Mouse (Mus musculus) MEL (cell line): Measurements from ENCODE around the gene Gm10134. TPM values are rescaled to one million over a fixed set of nuclear protein-coding genes. Genes with fewer than 3 reads are reported as not detected.

Experiments
- DNase-seq: peaks from one replicate; pipeline ENCODE4 v3.0.0; 2011; ENCODE audit warnings: low read depth, low spot score
- H3K27ac ChIP-seq: 2 replicates; pipeline ENCODE4 v1.5.1; 2012; ENCODE audit warnings: low read depth, mild to moderate bottlenecking, control low read depth, low read length, moderate library complexity; ENCODE audit not compliant: control insufficient read depth
- H3K27me3 ChIP-seq, 2 experiments: fragments of 150-350 bp in 1 of 2; sonication (generic) in 1 of 2; 2 replicates each; pipeline ENCODE4 v1.6.1; 2012; ENCODE audit warnings: low read length in 2 of 2, mild to moderate bottlenecking in 2 of 2, improper control_type of control experiment in 1 of 2, moderate library complexity in 1 of 2; ENCODE audit not compliant: insufficient read depth in 2 of 2, control insufficient read depth in 1 of 2
- H3K36me3 ChIP-seq, 2 experiments: 2 replicates each; pipeline ENCODE4 v1.6.1; 2012 to 2014; ENCODE audit warnings: low read length in 2 of 2, improper control_type of control experiment in 1 of 2, inconsistent platforms in 1 of 2, mild to moderate bottlenecking in 1 of 2; ENCODE audit not compliant: insufficient read depth in 2 of 2, control insufficient read depth in 1 of 2
- H3K4me1 ChIP-seq, 2 experiments: fragments of 150-350 bp in 1 of 2; sonication (generic) in 1 of 2; 2 replicates each; pipeline ENCODE4 v1.6.1; 2012; ENCODE audit warnings: low read length in 2 of 2, improper control_type of control experiment in 1 of 2, mild to moderate bottlenecking in 1 of 2; ENCODE audit not compliant: insufficient read depth in 2 of 2, control insufficient read depth in 1 of 2
- H3K4me3 ChIP-seq, 2 experiments: fragments of 150-350 bp in 1 of 2; sonication (generic) in 1 of 2; 2 replicates each; pipeline ENCODE4 v1.5.1; 2012; ENCODE audit warnings: low read depth in 2 of 2, low read length in 2 of 2, mild to moderate bottlenecking in 2 of 2, moderate library complexity in 2 of 2, control low read depth in 1 of 2, improper control_type of control experiment in 1 of 2; ENCODE audit not compliant: control insufficient read depth in 1 of 2, insufficient read depth in 1 of 2
- H3K79me2 ChIP-seq: 2 replicates; pipeline ENCODE4 v1.6.1; 2012; ENCODE audit warnings: mild to moderate bottlenecking, low read length, moderate library complexity; ENCODE audit not compliant: control insufficient read depth, poor library complexity, insufficient read depth
- H3K9ac ChIP-seq: 2 replicates; pipeline ENCODE4 v1.6.1; 2012; ENCODE audit warnings: low read depth, mild to moderate bottlenecking, control low read depth, low read length, moderate library complexity; ENCODE audit not compliant: control insufficient read depth, poor library complexity, severe bottlenecking
- H3K9me3 ChIP-seq: fragments of 150-350 bp; sonication (generic); replicated peaks from 2 replicates; pipeline ENCODE4 v1.6.1; 2012; ENCODE audit warnings: mild to moderate bottlenecking, low read length, improper control_type of control experiment, moderate library complexity; ENCODE audit not compliant: insufficient read depth
- CHD1 ChIP-seq: IDR thresholded peaks from 2 replicates; pipeline ENCODE4 v1.6.1; 2012; ENCODE audit warnings: low read depth, mild to moderate bottlenecking, inconsistent platforms, low read length, improper control_type of control experiment
- CHD2 ChIP-seq: IDR thresholded peaks from 2 replicates; pipeline ENCODE4 v1.6.1; 2011; ENCODE audit warnings: low read length, improper control_type of control experiment
- CTCF ChIP-seq, 3 experiments: IDR thresholded peaks in 2 of 3; conservative IDR thresholded peaks in 1 of 3; 2 replicates each; pipeline ENCODE4 v1.5.1; 2011 to 2012; ENCODE audit warnings: low read length in 3 of 3, low read depth in 2 of 3, mild to moderate bottlenecking in 2 of 3, improper control_type of control experiment in 1 of 3, inconsistent platforms in 1 of 3, mixed read lengths in 1 of 3, moderate library complexity in 1 of 3; ENCODE audit not compliant: control insufficient read depth in 1 of 3, insufficient read depth in 1 of 3, poor library complexity in 1 of 3, severe bottlenecking in 1 of 3
- E2F4 ChIP-seq: IDR thresholded peaks from 2 replicates; pipeline ENCODE4 v1.6.1; 2011; ENCODE audit warnings: low read depth, low read length, improper control_type of control experiment, borderline replicate concordance
- ELF1 ChIP-seq: IDR thresholded peaks from 2 replicates; pipeline ENCODE4 v1.6.1; 2014; ENCODE audit warnings: low read depth, mild to moderate bottlenecking, inconsistent platforms, low read length, improper control_type of control experiment, moderate library complexity
- EP300 ChIP-seq, 2 experiments: IDR thresholded peaks; 2 replicates each; pipeline ENCODE4 v1.6.1; 2011; ENCODE audit warnings: improper control_type of control experiment in 2 of 2, low read length in 2 of 2, low read depth in 1 of 2, mild to moderate bottlenecking in 1 of 2
- GATA1 ChIP-seq: IDR thresholded peaks from 2 replicates; pipeline ENCODE4 v1.6.1; 2011; ENCODE audit warnings: low read depth, low read length, improper control_type of control experiment
- HCFC1 ChIP-seq: IDR thresholded peaks from 2 replicates; pipeline ENCODE4 v1.6.1; 2012; ENCODE audit warnings: low read depth, mild to moderate bottlenecking, inconsistent platforms, low read length, improper control_type of control experiment, moderate library complexity
- JUND ChIP-seq: IDR thresholded peaks from 2 replicates; pipeline ENCODE4 v1.6.1; 2011; ENCODE audit warnings: low read depth, mild to moderate bottlenecking, improper control_type of control experiment, low read length
- KAT2A ChIP-seq: conservative IDR thresholded peaks from 2 replicates; pipeline ENCODE4 v1.6.1; 2012; ENCODE audit warnings: low read depth, low read length, improper control_type of control experiment, inconsistent platforms
- MAX ChIP-seq: IDR thresholded peaks from 2 replicates; pipeline ENCODE4 v1.6.1; 2011; ENCODE audit warnings: low read length, improper control_type of control experiment
- MEF2A ChIP-seq: IDR thresholded peaks from 2 replicates; pipeline ENCODE4 v1.6.1; 2014; ENCODE audit warnings: low read depth, mild to moderate bottlenecking, inconsistent platforms, low read length, improper control_type of control experiment; ENCODE audit not compliant: poor library complexity, insufficient replicate concordance, severe bottlenecking; ENCODE audit errors: extremely low read depth
- MXI1 ChIP-seq: IDR thresholded peaks from 2 replicates; pipeline ENCODE4 v1.6.1; 2011; ENCODE audit warnings: mild to moderate bottlenecking, low read depth, low read length, improper control_type of control experiment
- MYB ChIP-seq: IDR thresholded peaks from 2 replicates; pipeline ENCODE4 v1.6.1; 2011; ENCODE audit warnings: mild to moderate bottlenecking, low read depth, low read length, improper control_type of control experiment
- MYC ChIP-seq: IDR thresholded peaks from 2 replicates; pipeline ENCODE4 v1.6.1; 2011; ENCODE audit warnings: low read depth, mild to moderate bottlenecking, low read length, improper control_type of control experiment, moderate library complexity
- NRF1 ChIP-seq: IDR thresholded peaks from 2 replicates; pipeline ENCODE4 v1.6.1; 2014; ENCODE audit warnings: low read depth, mild to moderate bottlenecking, inconsistent platforms, low read length, improper control_type of control experiment, moderate library complexity; ENCODE audit not compliant: poor library complexity, insufficient read depth, severe bottlenecking
- POLR2AphosphoS5 ChIP-seq: IDR thresholded peaks from 2 replicates; pipeline ENCODE4 v1.6.1; 2012; ENCODE audit warnings: low read depth, borderline replicate concordance, mild to moderate bottlenecking, inconsistent platforms, low read length, moderate library complexity, mixed read lengths
- RCOR1 ChIP-seq: IDR thresholded peaks from 2 replicates; pipeline ENCODE4 v1.6.1; 2012; ENCODE audit warnings: low read depth, mild to moderate bottlenecking, inconsistent platforms, low read length, improper control_type of control experiment
- SIN3A ChIP-seq: IDR thresholded peaks from 2 replicates; pipeline ENCODE4 v1.6.1; 2012; ENCODE audit warnings: low read length, improper control_type of control experiment, inconsistent platforms
- SMC3 ChIP-seq: IDR thresholded peaks from 2 replicates; pipeline ENCODE4 v1.6.1; 2011; ENCODE audit warnings: low read depth, low read length, improper control_type of control experiment
- TCF12 ChIP-seq: IDR thresholded peaks from 2 replicates; pipeline ENCODE4 v1.6.1; 2014; ENCODE audit warnings: low read depth, mild to moderate bottlenecking, inconsistent platforms, low read length, improper control_type of control experiment, moderate library complexity
- UBTF ChIP-seq: IDR thresholded peaks from 2 replicates; pipeline ENCODE4 v1.6.1; 2012; ENCODE audit warnings: low read depth, mild to moderate bottlenecking, inconsistent platforms, low read length, improper control_type of control experiment, moderate library complexity, borderline replicate concordance; ENCODE audit not compliant: insufficient read depth
- USF1 ChIP-seq: IDR thresholded peaks from 2 replicates; pipeline ENCODE4 v1.6.1; 2014; ENCODE audit warnings: low read depth, mild to moderate bottlenecking, inconsistent platforms, low read length, improper control_type of control experiment, moderate library complexity
- ZMIZ1 ChIP-seq: IDR thresholded peaks from 2 replicates; pipeline ENCODE4 v1.6.1; 2012; ENCODE audit warnings: low read depth, mild to moderate bottlenecking, inconsistent platforms, low read length, improper control_type of control experiment, moderate library complexity
- ZNF384 ChIP-seq: IDR thresholded peaks from 2 replicates; pipeline ENCODE4 v1.6.1; 2012; ENCODE audit warnings: low read depth, mild to moderate bottlenecking, inconsistent platforms, low read length, improper control_type of control experiment
- polyA plus RNA-seq, 2 experiments: library from polyadenylated mRNA; stranded (reverse) in 1 of 2; unstranded in 1 of 2; fragments of >175 nt in 1 of 2; fragments of >200 nt in 1 of 2; gene quantifications; 2 replicates each; pipeline versions ENCODE4 v1.2.1 to v1.2.4; 2012; ENCODE audit warnings: low replicate concordance in 2 of 2, low read depth in 1 of 2; ENCODE audit not compliant: insufficient read length in 2 of 2, insufficient read depth in 1 of 2, missing spikeins in 1 of 2
- total RNA-seq: library from RNA; depleted of rRNA; stranded (reverse); fragments of 300-350 nt; gene quantifications from 2 replicates; pipeline ENCODE4 v1.2.3, GENCODE M21; 2012

The Gm10134 gene
- total and polyA plus RNA-seq, 3 experiments: not detected

- Histone ChIP-seq H3K36me3 (peaks cover 0 to 2% of the 10 kb centered on the region in 2 experiments; a peak in 1 of 4 replicates), H3K9me3 (no peaks in the 10 kb centered on the region), H3K27me3 (no peaks in the 10 kb centered on the region), H3K4me3 (no peak overlapping the region), H3K79me2 (no peaks in the 10 kb centered on the region), H3K27ac (no peak overlapping the region), H3K4me1 (peaks cover 0 to 3% of the 10 kb centered on the region in 2 experiments; a peak in 3 of 4 replicates), H3K9ac (no peak overlapping the region)
- TF ChIP-seq NRF1: no peak
- no peak for TF ChIP-seq USF1
- TF ChIP-seq SMC3: no peak
- no peak for TF ChIP-seq E2F4
- no peak for DNase-seq
Observed at GRCm38 (mm10) chr2:28528354-28528730, 22.4 kb downstream of the Gm10134 start.

- no peak overlapping the region for H3K27ac ChIP-seq
- H3K9me3 ChIP-seq: no peaks in the 10 kb centered on the region
- H3K27me3 ChIP-seq: no peaks in the 10 kb centered on the region
- no peak for DNase-seq
- no peaks in the 10 kb centered on the region for H3K79me2 ChIP-seq
- H3K36me3 ChIP-seq: no peaks in the 10 kb centered on the region
- no peak overlapping the region for H3K9ac ChIP-seq
- TF ChIP-seq MEF2A (no peak), CHD2 (no peak), CHD1 (no peak), TCF12 (no peak), EP300 (IDR thresholded peaks at IDR 0.05; ENCODE audit: low read depth in 1 of 2, low read length in 2 of 2) (no peak), RCOR1 (no peak), MYC (no peak), CTCF (IDR thresholded peaks at IDR 0.05 in 2 of 3, conservative IDR thresholded peaks at IDR 0.05 in 1 of 3; ENCODE audit: control insufficient read depth in 1 of 3, insufficient read depth in 1 of 3, low read depth in 2 of 3, low read length in 3 of 3, poor library complexity in 1 of 3, severe bottlenecking in 1 of 3) (no peak)
- H3K4me1 ChIP-seq: no peaks in the 10 kb centered on the region; a peak in 1 of 4 replicates
- H3K4me3 ChIP-seq: no peak overlapping the region
Observed at GRCm38 (mm10) chr2:28529856-28530255, 24.0 kb downstream of the Gm10134 start.

GRCm38 (mm10) chr2:28530311-28530710, 24.4 kb downstream of the Gm10134 start:
- TF ChIP-seq TCF12: no peak
- no peak for TF ChIP-seq UBTF
- TF ChIP-seq KAT2A: no peak
- TF ChIP-seq POLR2AphosphoS5: no peak
- TF ChIP-seq ZNF384: no peak
- no peak for TF ChIP-seq JUND
- TF ChIP-seq CHD1: no peak
- TF ChIP-seq MYB: no peak
- no peak for TF ChIP-seq ELF1
- no peak for TF ChIP-seq SIN3A
- no peak for TF ChIP-seq GATA1
- no peak for TF ChIP-seq E2F4
- no peak for TF ChIP-seq MAX
- TF ChIP-seq ZMIZ1: no peak
- no peak for TF ChIP-seq MXI1
- no peak for TF ChIP-seq HCFC1
- Histone ChIP-seq H3K27ac (no peak overlapping the region), H3K9ac (no peak overlapping the region), H3K36me3 (no peaks in the 10 kb centered on the region), H3K27me3 (no peaks in the 10 kb centered on the region), H3K4me3 (no peak overlapping the region), H3K79me2 (no peaks in the 10 kb centered on the region), H3K9me3 (no peaks in the 10 kb centered on the region), H3K4me1 (no peaks in the 10 kb centered on the region; a peak in 1 of 4 replicates)
- DNase-seq: no peak
